Mouse (Mus musculus) spleen, adult 2 months (tissue): Measurements from ENCODE around the gene Grip1. TPM values are rescaled to one million over a fixed set of nuclear protein-coding genes. Genes with fewer than 3 reads are reported as not detected.

Experiments used
- DNase-seq, 2 experiments: peaks; one replicate each; pipeline versions ENCODE4 v3.0.0 to v3.0.0-alpha.2; 2012 to 2021; ENCODE audit warnings: low spot score in 2 of 2, low read depth in 1 of 2
- H3K27ac ChIP-seq: fragments of 200-500 bp; 2 replicates; pipeline ENCODE4 v1.5.1; 2012; ENCODE audit warnings: low read length, inconsistent platforms; ENCODE audit not compliant: insufficient read depth
- H3K27me3 ChIP-seq: fragments of 200-500 bp; 2 replicates; pipeline ENCODE4 v1.6.1; 2012; ENCODE audit warnings: mild to moderate bottlenecking, moderate library complexity, low read length, inconsistent platforms; ENCODE audit not compliant: control insufficient read depth, insufficient read depth
- H3K36me3 ChIP-seq: fragments of 200-500 bp; 2 replicates; pipeline ENCODE4 v1.6.1; 2012; ENCODE audit warnings: mild to moderate bottlenecking, low read length, inconsistent platforms; ENCODE audit not compliant: control insufficient read depth, insufficient read depth
- H3K4me1 ChIP-seq: fragments of 200-500 bp; 2 replicates; pipeline ENCODE4 v1.6.1; 2011; ENCODE audit warnings: inconsistent platforms; ENCODE audit not compliant: control insufficient read depth, insufficient read depth, insufficient read length
- H3K4me3 ChIP-seq: fragments of 200-500 bp; 2 replicates; pipeline ENCODE4 v1.5.1; 2011; ENCODE audit warnings: mild to moderate bottlenecking, inconsistent platforms; ENCODE audit not compliant: insufficient read depth, insufficient read length; ENCODE audit errors: extremely low read depth
- CTCF ChIP-seq: fragments of 200-500 bp; IDR thresholded peaks from 2 replicates; pipeline ENCODE4 v1.5.1; 2011; ENCODE audit warnings: mild to moderate bottlenecking, inconsistent platforms; ENCODE audit not compliant: insufficient read depth, insufficient read length, insufficient replicate concordance; ENCODE audit errors: extremely low read depth
- POLR2A ChIP-seq: fragments of 200-500 bp; IDR thresholded peaks from 2 replicates; pipeline ENCODE4 v1.6.1; 2011; ENCODE audit warnings: low read depth, low read length, inconsistent platforms
- WGBS: fragments of 180-500 bp; shearing (Covaris S2); methylation state at CpG from one replicate; pipeline ENCODE4 v1.1.7; 2018; 5-methylcytosine and 5-hydroxymethylcytosine counted together
- polyA plus RNA-seq: library from polyadenylated mRNA; depleted of rRNA; stranded (reverse); fragments of >200 nt; gene quantifications from 2 replicates; pipeline ENCODE4 v1.2.3, GENCODE M21; 2012

The Grip1 gene
- polyA plus RNA-seq, 1 experiment = not detected

DNA sequence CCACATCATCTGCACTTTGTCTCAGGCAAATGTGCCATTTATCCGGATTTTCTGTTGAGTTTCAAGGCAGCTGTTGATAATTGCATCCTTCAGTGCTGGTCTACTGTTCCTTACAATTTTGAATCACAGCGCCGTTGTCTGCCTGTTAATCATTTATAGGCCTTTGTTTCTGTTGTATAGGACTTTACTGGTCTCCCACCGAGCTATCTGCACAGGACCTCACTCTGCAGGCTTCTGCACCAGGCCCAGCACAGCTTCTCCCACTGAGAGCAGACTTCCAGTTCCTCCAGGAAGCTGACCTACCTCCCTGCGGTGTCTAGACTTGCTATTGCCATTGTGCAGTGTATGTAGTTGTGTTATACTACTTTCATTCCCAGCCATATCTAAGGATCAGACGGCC is 11.9 kb upstream of the Grip1 start:
- Histone ChIP-seq H3K4me1 (no peaks in the 10 kb centered on the region), H3K27me3 (no peaks in the 10 kb centered on the region), H3K36me3 (no peaks in the 10 kb centered on the region), H3K27ac (no peak overlapping the region), H3K4me3 (no peak overlapping the region)
- no peak for TF ChIP-seq CTCF
- TF ChIP-seq POLR2A = no peak
- 78% methylated on average over 6 of the region's 6 CpGs for WGBS
- no peak for DNase-seq

GRCm38 (mm10) chr10:119447392-119447914 is 6.2 kb upstream of the Grip1 start:
- no peak for TF ChIP-seq CTCF

GRCm38 (mm10) chr10:119447930-119448329 is 5.7 kb upstream of the Grip1 start:
- TF ChIP-seq POLR2A (no peak), CTCF (no peak)
- 27% methylated on average over 3 of the region's 3 CpGs for WGBS
- H3K36me3 ChIP-seq = no peaks in the 10 kb centered on the region
- no peak overlapping the region for H3K4me3 ChIP-seq
- DNase-seq = no peak
- H3K27ac ChIP-seq = no peak overlapping the region
- H3K4me1 ChIP-seq = no peaks in the 10 kb centered on the region
- H3K27me3 ChIP-seq = no peaks in the 10 kb centered on the region; the same call in 1 of the 2 replicates

More at GRCm38 (mm10) chr10:119447392-119447914, 6.2 kb upstream of the Grip1 start:
- no peak overlapping the region for H3K27ac ChIP-seq
- H3K27me3 ChIP-seq = no peaks in the 10 kb centered on the region; the same call in 1 of the 2 replicates
- no peak overlapping the region for H3K4me3 ChIP-seq
- DNase-seq = no peak
- no peaks in the 10 kb centered on the region for H3K36me3 ChIP-seq
- 84% methylated on average over 14 of the region's 14 CpGs for WGBS
- no peaks in the 10 kb centered on the region for H3K4me1 ChIP-seq

GRCm38 (mm10) chr10:119452698-119453097 is 932 bp upstream of the Grip1 start:
- H3K4me1 ChIP-seq = peaks cover 4% of the 10 kb centered on the region; the same call in 1 of the 2 replicates
- 8% methylated on average over 5 of the region's 5 CpGs for WGBS
- TF ChIP-seq POLR2A (no peak), CTCF (no peak)
- H3K4me3 ChIP-seq = no peak overlapping the region
- peaks cover 19% of the 10 kb centered on the region for H3K27me3 ChIP-seq
- no peak overlapping the region for H3K27ac ChIP-seq
- H3K36me3 ChIP-seq = no peaks in the 10 kb centered on the region
- no peak for DNase-seq

DNA sequence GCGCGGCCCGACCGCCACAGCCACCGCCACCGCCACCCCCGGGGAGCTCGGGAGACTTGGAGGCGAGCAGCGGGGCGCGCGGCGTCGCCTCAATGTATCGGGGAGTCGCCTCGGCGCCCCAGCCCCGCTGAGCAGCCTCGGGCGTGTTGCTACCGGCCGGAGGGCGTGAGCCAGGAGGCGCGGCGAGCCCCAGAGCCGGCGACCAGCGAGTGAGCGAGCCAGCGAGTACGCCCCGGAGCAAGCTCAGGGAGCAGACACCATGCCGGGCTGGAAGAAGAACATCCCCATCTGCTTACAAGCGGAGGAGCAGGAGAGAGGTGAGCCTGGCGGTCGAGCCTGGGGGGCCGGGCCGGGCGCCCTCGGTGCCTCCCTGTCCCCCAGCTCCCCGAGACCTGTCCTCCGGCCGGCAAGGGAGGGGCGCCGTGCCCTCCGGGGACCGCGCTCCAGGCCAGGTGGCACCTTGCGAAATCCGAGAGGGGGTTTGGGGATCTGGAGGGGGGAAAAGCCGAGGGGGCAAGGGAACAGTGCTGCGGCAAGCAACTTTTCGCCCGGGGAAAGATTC is 557 bp downstream of the Grip1 start:
- H3K27me3 ChIP-seq = peaks cover 19% of the 10 kb centered on the region
- H3K36me3 ChIP-seq = no peaks in the 10 kb centered on the region
- TF ChIP-seq POLR2A (no peak), CTCF (no peak)
- no peak overlapping the region for H3K27ac ChIP-seq
- no peak for DNase-seq
- H3K4me3 ChIP-seq = peak overlapping the region; percentile 33; the same call in 1 of the 2 replicates
- H3K4me1 ChIP-seq = peaks cover 4% of the 10 kb centered on the region; the same call in 1 of the 2 replicates
- 3% methylated on average over 50 of the region's 57 CpGs for WGBS

DNA sequence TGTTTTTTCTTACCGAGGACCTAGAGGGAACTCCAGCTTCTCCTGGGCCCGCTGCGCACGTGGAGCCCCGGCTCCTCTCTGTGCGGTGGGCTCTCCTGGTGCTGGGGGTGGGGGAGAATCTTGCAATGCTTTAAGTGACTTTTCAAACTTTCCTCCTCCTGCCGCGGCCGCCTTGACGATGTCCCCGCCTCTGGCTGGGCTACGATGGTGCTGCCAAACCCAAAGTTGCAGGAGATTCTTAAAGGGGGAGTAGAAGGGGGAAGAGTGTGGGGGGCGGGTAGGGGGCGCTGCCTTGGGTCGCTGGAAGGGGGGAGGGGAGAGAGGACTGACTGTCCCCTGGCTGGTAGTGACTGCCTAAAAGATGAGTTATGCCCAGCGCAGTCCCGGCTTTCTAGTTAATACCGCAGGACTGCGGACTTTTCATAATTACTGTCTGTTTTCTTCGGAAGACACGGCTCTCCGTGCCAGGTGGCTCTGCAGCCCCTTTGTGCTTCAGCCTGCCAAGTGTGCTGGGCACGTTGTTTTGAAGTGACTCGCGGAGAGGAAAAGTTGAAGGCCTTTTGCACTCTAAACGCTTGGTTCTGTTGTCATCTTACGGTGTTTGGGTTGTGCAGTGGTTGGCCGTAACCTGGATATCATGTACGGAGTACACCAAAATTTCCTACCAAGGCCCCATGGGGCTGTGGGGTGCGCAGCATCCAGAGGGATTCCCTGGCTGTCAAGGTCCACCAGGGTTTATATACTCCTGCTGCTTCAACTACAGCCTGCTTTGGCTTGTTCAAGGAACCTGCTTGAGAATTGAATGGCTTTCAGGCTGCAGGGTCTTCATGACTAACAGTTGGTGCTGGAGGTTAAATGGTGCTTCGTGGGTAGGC is 1.3 kb downstream of the Grip1 start:
- peaks cover 4% of the 10 kb centered on the region; the same call in 1 of the 2 replicates for H3K4me1 ChIP-seq
- TF ChIP-seq CTCF (no peak), POLR2A (no peak)
- H3K36me3 ChIP-seq = no peaks in the 10 kb centered on the region
- H3K4me3 ChIP-seq = no peak overlapping the region
- H3K27ac ChIP-seq = no peak overlapping the region
- peaks cover 19% of the 10 kb centered on the region for H3K27me3 ChIP-seq
- WGBS = 4% methylated on average over 28 of the region's 31 CpGs
- no peak for DNase-seq

GRCm38 (mm10) chr10:119455543-119455940 is 1.9 kb downstream of the Grip1 start:
- no peak overlapping the region for H3K4me3 ChIP-seq
- H3K27me3 ChIP-seq = peaks cover 19% of the 10 kb centered on the region
- H3K4me1 ChIP-seq = peaks cover 4% of the 10 kb centered on the region; the same call in 1 of the 2 replicates
- whole genome bisulfite sequencing = 5% methylated on average over 10 of the region's 10 CpGs
- H3K27ac ChIP-seq = no peak overlapping the region
- DNase-seq = no peak
- no peaks in the 10 kb centered on the region for H3K36me3 ChIP-seq
- TF ChIP-seq POLR2A (no peak), CTCF (no peak)
